Mouse (Mus musculus): ENCODE measurements at regions not wholly inside any gene's neighbourhood (a gene's known extent, or its start where the extent isn't known, plus 50 kb on each side); places are given as distances from the start of the nearest gene placed in this dataset.
"Not testable (repeated sequence)": the region's sequence is repeated elsewhere in the genome, so short reads cannot be mapped to it uniquely, and the experiment has no call there.

DNA sequence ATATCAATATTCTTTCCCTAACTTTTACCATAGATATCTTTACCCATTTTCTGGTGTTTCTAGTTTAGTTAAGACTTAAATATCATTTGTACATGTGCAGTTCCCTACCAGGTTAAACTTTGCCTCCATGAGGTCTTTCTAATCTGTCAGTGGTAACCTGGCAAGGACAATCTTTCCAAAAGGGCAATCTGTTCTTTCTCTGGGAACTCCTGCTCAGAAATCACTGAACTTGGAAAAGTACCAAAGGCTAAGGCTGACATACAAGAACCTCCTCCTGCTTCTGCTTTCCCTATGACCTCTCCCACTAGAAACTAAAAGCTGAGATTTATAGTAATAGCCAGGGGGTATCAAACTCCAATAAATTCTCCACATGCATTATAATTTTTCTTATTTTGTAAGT lies 1102.4 kb upstream of the Ghitm start:
- DNase-seq (ENCODE audit: low spot score in 2 of 2) = no peak

GRCm38 (mm10) chr14:38208591-38208990 lies 1073.5 kb upstream of the Ghitm start:
- no peak for DNase-seq (ENCODE audit: low spot score in 2 of 2)

DNA sequence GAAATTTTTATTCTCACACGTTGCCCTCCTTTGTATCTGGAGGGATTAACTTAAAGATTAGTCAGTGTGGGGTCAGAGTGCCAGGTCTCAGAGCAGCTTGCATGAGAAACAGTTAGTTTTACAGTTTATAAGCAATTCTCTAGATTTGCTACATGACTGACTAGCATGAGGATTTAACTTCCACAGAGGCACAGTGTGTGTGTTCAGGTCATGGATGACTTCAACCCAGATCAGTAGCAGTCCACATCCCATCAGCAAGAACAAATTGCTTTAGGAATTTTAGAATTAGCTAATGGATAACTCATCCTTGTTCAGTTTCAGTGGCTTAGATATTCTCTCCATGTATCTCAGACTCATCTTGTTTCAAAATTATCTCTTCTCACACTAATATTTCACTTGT lies 1056.7 kb upstream of the Ghitm start:
- no peak for DNase-seq (ENCODE audit: low spot score in 2 of 2)

- DNase-seq (ENCODE audit: low spot score in 2 of 2) = not testable (repeated sequence)
Measured at GRCm38 (mm10) chr14:38185606-38186005, 1050.5 kb upstream of the Ghitm start.

DNA sequence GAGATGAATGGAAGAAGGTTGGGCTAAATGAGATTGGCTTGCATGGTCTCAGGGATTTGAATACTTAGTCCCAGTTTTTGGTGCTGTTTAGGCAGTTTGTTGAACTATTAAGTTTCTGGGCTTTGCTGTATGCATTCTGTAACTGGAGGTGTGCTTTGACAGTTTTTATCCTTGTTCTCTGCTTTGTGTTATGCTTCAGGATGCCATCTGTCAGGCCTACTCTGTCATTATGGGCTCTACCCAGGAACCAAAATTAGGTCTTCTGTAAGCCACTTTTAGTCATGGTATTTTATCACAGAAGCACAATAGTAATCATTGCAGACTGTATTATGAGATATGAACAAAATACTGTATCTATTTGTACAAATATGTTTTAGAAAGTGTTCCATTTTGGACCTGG lies 1017.8 kb upstream of the Ghitm start:
- peak in 1 of 2 experiments; percentile 1 for DNase-seq (ENCODE audit: low spot score in 2 of 2)

- no peak for DNase-seq (ENCODE audit: low spot score in 2 of 2)
Measured at GRCm38 (mm10) chr14:38130719-38131118, 995.6 kb upstream of the Ghitm start.
